In genomic region chr16:18136015-18136414, GRCm38 (mm10) we compare ENCODE assay signal across 11 mouse cellular contexts. TPM values are rescaled to one million over a fixed set of nuclear protein-coding genes. Genes with fewer than 3 reads are reported as not detected.
DNase-seq lines count a peak whose midpoint lies in the region; ATAC-seq lines count a peak whose summit lies in the region.
"Had no signal": no experiment of that assay in that cellular context is flagged by ENCODE, and none has a peak within 500 bp of the region (broad histone marks: within the 10 kb centered on the region; RNA-seq: fewer than 3 reads in every experiment).

No protein-coding gene starts in this region.

- H3K27ac ChIP-seq in lung, embryonic 16.5 days (ENCODE audit: low read length) = no peak overlapping the region
- peak overlapping the region; percentile 39; the same call in 1 of the 2 replicates for H3K27ac ChIP-seq in liver, embryonic 13.5 days
- H3K27ac ChIP-seq: embryonic facial prominence, embryonic 13.5 days had no signal

- DNase-seq in lung, postnatal 36 days = no peak
- DNase-seq in cerebellum, adult 9-11 months = peak; percentile 89
- peak; percentile 92 for DNase-seq in kidney, adult 9 months
- DNase-seq in liver, embryonic 13.5 days = peak; percentile 12
- DNase-seq in spleen, postnatal 10 days (ENCODE audit: low spot score in 2 of 2) = no peak
- DNase-seq in adrenal gland, postnatal 4 days (ENCODE audit: low spot score in 2 of 2) = no peak
- DNase-seq in spleen, postnatal 14 days (ENCODE audit: low spot score in 2 of 2) = no peak
- DNase-seq: forebrain, postnatal 0 days had no signal

- H3K27me3 ChIP-seq in lung, embryonic 16.5 days (ENCODE audit: control insufficient read depth, insufficient read depth, low read depth, low read length) = peaks cover 2% of the 10 kb centered on the region; the same call in 1 of the 2 replicates
- H3K27me3 ChIP-seq in liver, embryonic 13.5 days = 0 out of 2 replicates have a peak, but pooled peaks cover 5% of the 10 kb centered on the region
- H3K27me3 ChIP-seq: embryonic facial prominence, embryonic 13.5 days had no signal

- no peak overlapping the region for H3K4me3 ChIP-seq in lung, embryonic 16.5 days (ENCODE audit: low read length)
- H3K4me3 ChIP-seq in liver, embryonic 13.5 days (replicated peaks) = no peak overlapping the region
- H3K4me3 ChIP-seq: embryonic facial prominence, embryonic 13.5 days had no signal

- no peaks in the 10 kb centered on the region for H3K4me1 ChIP-seq in lung, embryonic 16.5 days (replicated peaks; ENCODE audit: control insufficient read depth, insufficient read depth, low read length)
- peaks cover 17% of the 10 kb centered on the region for H3K4me1 ChIP-seq in liver, embryonic 13.5 days (replicated peaks)
- H3K4me1 ChIP-seq: embryonic facial prominence, embryonic 13.5 days had no signal

- no peak overlapping the region for H3K9ac ChIP-seq in lung, embryonic 16.5 days (ENCODE audit: low read length)
- H3K9ac ChIP-seq in liver, embryonic 13.5 days = no peak overlapping the region
- H3K9ac ChIP-seq: embryonic facial prominence, embryonic 13.5 days; forebrain, postnatal 0 days had no signal

- 54% methylated on average over 7 of the region's 7 CpGs for WGBS in lung, embryonic 16.5 days
- WGBS in liver, embryonic 13.5 days (ENCODE audit: insufficient replicate concordance) = 57% methylated on average over 7 of the region's 7 CpGs

- no peak overlapping the region for H3K4me2 ChIP-seq in lung, embryonic 16.5 days (ENCODE audit: low read depth, low read length)
- H3K4me2 ChIP-seq in liver, embryonic 13.5 days = no peak overlapping the region
- H3K4me2 ChIP-seq: embryonic facial prominence, embryonic 13.5 days had no signal

- no peaks in the 10 kb centered on the region for H3K9me3 ChIP-seq in lung, embryonic 16.5 days (ENCODE audit: control insufficient read depth, low read length)
- no peaks in the 10 kb centered on the region for H3K9me3 ChIP-seq in liver, embryonic 13.5 days (replicated peaks)
- H3K9me3 ChIP-seq: embryonic facial prominence, embryonic 13.5 days had no signal

- H3K36me3 ChIP-seq in lung, embryonic 16.5 days (ENCODE audit: control insufficient read depth, insufficient read depth, low read length) = no peaks in the 10 kb centered on the region
- no peaks in the 10 kb centered on the region for H3K36me3 ChIP-seq in liver, embryonic 13.5 days
- H3K36me3 ChIP-seq: embryonic facial prominence, embryonic 13.5 days had no signal

- ATAC-seq in lung, embryonic 16.5 days (ENCODE audit: low read depth) = 0 out of 2 replicates have a peak, but pooled peaks have one; percentile 20
- peak; percentile 90 for ATAC-seq in liver, embryonic 13.5 days (ENCODE audit: low read depth)
- ATAC-seq: CD4-positive, CD25-positive, alpha-beta regulatory T cell, adult 4 months; forebrain, postnatal 0 days had no signal

RNA-seq across cellular contexts. Expression of gene Rtn4r, which starts 8.6 kb away (rescaled TPM):
- polyA plus RNA-seq in lung, embryonic 16.5 days (2015; fragmentation: Nextera tagmentation; extraction: Ambion mirVana) = 0.35 TPM in 2 replicates
- polyA plus RNA-seq in liver, embryonic 13.5 days (2015; fragmentation: Nextera tagmentation; extraction: Ambion mirVana) = 0.33 and 0.56 TPM in 2 replicates
- total RNA-seq in adrenal gland, postnatal 4 days (2021) = under 1 TPM; 0.98 to 0.99 TPM
- polyA plus RNA-seq: CD4-positive, CD25-positive, alpha-beta regulatory T cell, adult 4 months had no signal

RNA-seq across cellular contexts. Expression of gene Prodh, which starts 46.0 kb away (rescaled TPM):
- 12.5 and 13.4 TPM in 2 replicates for polyA plus RNA-seq in lung, embryonic 16.5 days (2015; fragmentation: Nextera tagmentation; extraction: Ambion mirVana)
- polyA plus RNA-seq in liver, embryonic 13.5 days (2015; fragmentation: Nextera tagmentation; extraction: Ambion mirVana) = 5.2 and 5.9 TPM in 2 replicates
- total RNA-seq in adrenal gland, postnatal 4 days (2021) = 10 to 100 TPM; 13.8 to 19.0 TPM

Comparison
In these comparisons a context has a peak if more than half of its experiments do, and no peak if none do; other contexts are left out.
1. DNase-seq: peak in cerebellum, adult 9-11 months (single experiment), kidney, adult 9 months (single experiment) and liver, embryonic 13.5 days (single experiment); none in lung, postnatal 36 days (single experiment), spleen, postnatal 10 days (0 of 2), adrenal gland, postnatal 4 days (0 of 2) and spleen, postnatal 14 days (0 of 2).